Mouse (Mus musculus) layer of hippocampus, postnatal 25 days (tissue): Measurements from ENCODE around the gene Rsph6a. TPM values are rescaled to one million over a fixed set of nuclear protein-coding genes. Genes with fewer than 3 reads are reported as not detected.
A peak's percentile ranks its signal among the peaks of the same experiment; 100 is the strongest.
"Not testable (repeated sequence)": the region's sequence is repeated elsewhere in the genome, so short reads cannot be mapped to it uniquely, and the experiment has no call there.

Source experiments
- DNase-seq, 2 experiments: peaks; one replicate each; pipeline ENCODE4 v3.0.0; 2022; ENCODE audit warnings: mixed read lengths in 2 of 2, low spot score in 1 of 2; ENCODE audit errors: extremely low spot score in 1 of 2
- total RNA-seq, 2 experiments: library from RNA; stranded (reverse); gene quantifications; 2 replicates each; pipeline ENCODE4 v1.2.3; 2021

Rsph6a gene
- total RNA-seq, 2 experiments from 2014 or later: 0.10 TPM; not detected in 1

GRCm38 (mm10) chr7:19044616-19045015 lies 9.9 kb upstream of the Rsph6a start:
- DNase-seq: no peak

DNA sequence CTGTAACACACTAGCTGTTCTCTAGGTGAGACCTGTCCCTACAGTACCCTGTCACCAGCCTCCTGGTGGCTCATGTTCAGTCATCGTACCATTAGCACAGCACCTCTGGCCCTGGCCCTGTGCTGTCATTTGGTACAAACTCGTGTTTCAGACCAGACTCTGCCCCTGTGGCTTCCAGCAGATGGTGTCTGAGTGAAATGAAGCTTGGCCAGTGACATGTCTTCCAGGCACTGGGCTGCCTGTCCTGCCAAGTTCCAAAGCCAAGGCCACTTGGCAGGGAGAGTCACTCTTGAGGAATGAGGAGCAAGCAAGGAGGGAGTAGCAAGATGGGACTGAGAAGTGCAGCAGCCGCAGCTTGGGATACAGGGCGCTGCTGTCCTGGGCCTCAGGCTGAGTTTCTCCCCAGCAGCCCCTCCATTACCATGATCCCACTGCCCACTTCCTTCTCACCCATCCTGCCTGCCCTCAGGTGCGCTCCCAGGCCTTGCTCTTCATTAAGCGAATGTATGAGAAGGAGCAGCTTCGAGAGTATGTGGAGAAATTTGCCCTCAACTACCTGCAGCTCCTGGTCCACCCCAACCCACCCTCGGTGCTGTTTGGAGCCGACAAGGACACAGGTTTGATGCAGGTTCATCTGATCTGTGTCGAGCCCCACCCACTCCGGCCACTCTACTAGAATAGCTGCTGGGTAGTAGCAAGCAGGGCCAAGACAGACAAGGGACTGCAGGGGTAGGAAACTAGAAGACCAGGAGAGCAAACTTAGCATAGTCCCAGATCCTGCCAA lies 8.0 kb upstream of the Rsph6a start:
- no peak for DNase-seq

GRCm38 (mm10) chr7:19048006-19048527 lies 6.4 kb upstream of the Rsph6a start:
- no peak for DNase-seq

- DNase-seq: no peak
Measured at GRCm38 (mm10) chr7:19049252-19049651, 5.2 kb upstream of the Rsph6a start.

GRCm38 (mm10) chr7:19050172-19050571 lies 4.3 kb upstream of the Rsph6a start:
- no peak for DNase-seq

GRCm38 (mm10) chr7:19051161-19051560 lies 3.3 kb upstream of the Rsph6a start:
- DNase-seq: no peak

- peak in 1 of 2 experiments; percentile 43 for DNase-seq
Measured at GRCm38 (mm10) chr7:19052345-19053135, 1.9 kb upstream of the Rsph6a start.

GRCm38 (mm10) chr7:19053136-19053532 lies 1.4 kb upstream of the Rsph6a start:
- DNase-seq: no peak

DNA sequence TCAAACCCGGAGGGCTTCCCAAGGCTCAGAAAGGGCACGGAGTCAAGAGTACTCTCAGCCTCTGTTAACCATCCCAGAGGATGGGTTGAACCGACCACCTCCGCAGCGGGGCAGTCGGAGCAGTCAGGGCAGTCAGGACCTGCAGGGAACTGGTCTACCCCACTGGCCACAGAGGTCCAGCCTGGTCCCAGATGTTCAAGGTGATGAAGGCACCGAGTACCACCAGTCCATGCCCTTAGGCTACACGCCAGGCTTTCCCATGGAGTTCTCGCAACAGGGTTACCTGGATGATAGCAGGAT lies 237 bp downstream of the Rsph6a start:
- DNase-seq: no peak

- DNase-seq: no peak
Measured at GRCm38 (mm10) chr7:19055108-19055507, 618 bp downstream of the Rsph6a start.

DNA sequence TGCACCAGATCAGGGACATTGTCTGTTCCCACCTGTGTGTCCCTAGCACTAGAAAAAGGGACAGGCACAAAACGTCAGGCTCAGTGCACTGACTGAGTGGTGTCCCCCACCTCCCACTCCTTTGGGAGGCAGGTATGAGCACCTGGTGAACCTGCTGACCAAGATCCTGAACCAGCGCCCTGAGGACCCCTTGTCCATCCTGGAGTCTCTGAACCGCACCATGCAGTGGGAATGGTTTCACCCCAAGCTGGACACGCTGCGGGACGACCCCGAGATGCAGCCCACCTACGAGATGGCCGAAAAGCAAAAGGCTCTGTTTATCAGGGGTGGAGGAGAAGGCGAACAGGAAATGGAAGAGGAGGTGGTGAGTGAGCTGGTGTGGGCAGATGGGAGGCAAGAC lies 2.9 kb downstream of the Rsph6a start:
- DNase-seq: no peak

GRCm38 (mm10) chr7:19065896-19066295 lies 11.4 kb downstream of the Rsph6a start:
- DNase-seq: no peak

DNA sequence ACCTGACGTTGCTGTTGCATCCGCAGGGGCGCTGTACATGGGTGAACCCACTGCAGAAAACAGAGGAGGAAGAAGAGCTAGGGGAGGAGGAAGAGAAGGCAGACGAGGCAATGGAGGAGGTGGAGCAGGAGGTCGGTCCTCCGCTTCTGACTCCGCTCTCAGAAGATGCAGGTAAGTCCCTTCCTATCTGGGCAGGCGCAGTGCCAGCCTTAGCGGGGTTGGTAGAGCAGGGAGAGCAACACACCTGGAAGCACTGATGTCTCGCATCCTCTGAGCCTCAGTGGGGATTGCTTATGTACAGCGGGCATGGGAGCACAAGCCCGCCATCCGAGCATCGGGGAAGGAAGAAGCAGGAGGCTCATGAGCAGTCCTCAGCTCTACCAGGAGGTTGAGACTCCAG lies 12.6 kb downstream of the Rsph6a start:
- no peak for DNase-seq

GRCm38 (mm10) chr7:19067935-19068334 lies 13.4 kb downstream of the Rsph6a start:
- no peak for DNase-seq

DNA sequence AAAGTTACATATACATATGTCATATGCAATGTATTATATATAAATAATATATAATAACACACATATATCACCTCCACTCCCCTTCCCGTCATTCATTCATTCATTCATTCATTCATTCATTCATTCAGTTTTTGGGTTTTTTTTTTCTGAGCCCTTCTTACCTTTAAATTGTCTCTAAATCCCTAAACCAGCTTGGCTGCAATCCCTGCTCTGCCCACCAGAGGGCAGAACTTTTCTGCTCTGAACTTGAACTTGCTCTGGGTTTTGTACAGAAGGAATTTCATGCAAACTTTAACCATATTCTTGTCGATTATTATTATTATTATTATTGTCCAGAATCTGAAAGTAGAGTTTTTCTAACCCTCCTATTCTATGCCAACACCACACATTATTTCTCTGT lies 14.2 kb downstream of the Rsph6a start:
- peak; percentile 65 to 87 for DNase-seq

DNA sequence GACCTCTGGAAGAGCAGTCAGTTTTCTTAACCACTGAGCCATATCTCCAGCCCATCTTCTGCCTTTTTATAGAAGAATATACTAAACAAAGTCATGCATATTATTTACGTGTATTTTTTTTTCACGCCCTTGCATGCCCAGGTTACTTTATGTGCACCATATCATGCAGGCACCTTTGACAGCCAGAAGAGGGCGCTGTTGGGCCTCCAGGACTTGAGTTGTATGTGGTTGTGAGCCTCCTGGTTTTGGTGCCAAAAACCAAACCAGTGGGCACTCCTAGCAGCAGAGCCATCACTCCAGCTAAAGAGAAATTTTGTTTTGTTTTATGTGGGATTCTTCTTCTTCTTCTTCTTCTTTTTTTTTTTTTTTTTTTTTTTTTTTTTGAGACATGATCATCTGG lies 15.0 kb downstream of the Rsph6a start:
- no peak for DNase-seq

DNA sequence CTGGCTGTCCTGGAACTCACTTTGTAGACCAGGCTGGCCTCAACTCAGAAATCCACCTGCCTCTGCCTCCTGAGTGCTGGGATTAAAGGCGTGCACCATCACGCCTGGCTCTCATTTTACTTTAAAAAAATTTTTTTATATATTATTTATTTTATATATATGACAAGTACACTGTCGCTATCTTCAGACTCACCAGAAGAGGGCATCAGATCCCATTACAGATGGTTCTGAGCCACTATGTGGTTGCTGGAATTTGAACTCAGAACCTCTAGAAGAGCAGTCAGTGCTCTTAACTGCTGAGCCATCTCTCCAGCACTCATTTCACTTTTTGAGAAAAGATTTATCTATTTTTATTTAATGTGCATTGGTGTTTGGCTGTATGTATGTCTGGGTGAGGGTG lies 16.5 kb downstream of the Rsph6a start:
- DNase-seq: not testable (repeated sequence)

- peak in 1 of 2 experiments; percentile 61 for DNase-seq
Measured at GRCm38 (mm10) chr7:19073504-19073903, 19.0 kb downstream of the Rsph6a start.

DNA sequence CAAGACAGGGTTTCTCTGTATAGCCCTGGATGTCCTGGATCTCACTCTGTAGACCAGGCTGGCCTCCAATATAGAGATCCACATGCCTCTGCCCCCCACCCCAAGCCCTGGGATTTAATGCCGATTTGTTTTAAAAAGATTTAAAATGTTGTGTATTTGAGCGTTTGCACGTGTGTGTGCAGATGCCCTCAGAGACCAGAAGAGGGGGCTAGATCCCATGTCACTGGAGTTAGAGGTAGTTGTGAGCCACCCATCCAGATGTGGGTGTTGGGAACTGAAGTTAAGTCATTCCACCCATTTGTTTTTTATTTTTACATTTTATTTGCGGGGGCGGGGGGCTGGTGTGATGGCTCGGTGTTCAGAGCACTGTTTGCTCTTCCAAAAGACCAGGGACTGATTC lies 20.0 kb downstream of the Rsph6a start:
- DNase-seq: no peak

GRCm38 (mm10) chr7:19075231-19075630 lies 20.7 kb downstream of the Rsph6a start:
- DNase-seq: no peak

- peak; percentile 80 to 83 for DNase-seq
Measured at GRCm38 (mm10) chr7:19075723-19076585, 21.5 kb downstream of the Rsph6a start, which contains the start of gene Dmwd. Gene Dmwd, plus strand, starts transcription at chr7:19076227.
